ENCODE assay signal across 17 mouse cellular contexts in genomic region chr3:7138996-7139395, GRCm38 (mm10).
A peak's percentile ranks its signal among the peaks of the same experiment; 100 is the strongest.
DNase-seq lines count a peak whose midpoint lies in the region.
"Had no signal": no experiment of that assay in that cellular context is flagged by ENCODE, and none has a peak within 500 bp of the region (broad histone marks: within the 10 kb centered on the region; RNA-seq: fewer than 3 reads in every experiment).

No protein-coding gene starts in this region.

- peak; percentile 50 for DNase-seq in heart, adult 11 months
- DNase-seq in heart, adult 9 months (ENCODE audit: low spot score in 2 of 2) = no peak
- peak; percentile 86 for DNase-seq in R1 (ENCODE audit: low read depth, low spot score)
- peak; percentile 78 for DNase-seq in ZHBTc4 (ENCODE audit: low read depth, low spot score)
- DNase-seq in lung, postnatal 25 days (ENCODE audit: low spot score) = no peak
- no peak for DNase-seq in spleen, postnatal 10 days (ENCODE audit: low spot score in 2 of 2)
- DNase-seq: adrenal gland, adult 2 months; adrenal gland, postnatal 10 days; adrenal gland, postnatal 25 days; B cell, adult 2 months; cerebellum, adult 11 months; cerebellum, adult 18-20 months; cerebellum, adult 8-10 months; cerebellum, adult 9-11 months; cerebellum, postnatal 14 days; cerebellum, postnatal 36 days; embryo, embryonic 11 days had no signal

Comparison
In these comparisons a context has a peak if more than half of its experiments do, and no peak if none do; other contexts are left out.
1. DNase-seq: peak in heart, adult 11 months (single experiment), R1 (single experiment) and ZHBTc4 (single experiment); none in heart, adult 9 months (0 of 2), lung, postnatal 25 days (single experiment) and spleen, postnatal 10 days (0 of 2).